Mouse (Mus musculus): ENCODE data around the gene Frmd5. TPM values are rescaled to one million over a fixed set of nuclear protein-coding genes. Genes with fewer than 3 reads are reported as not detected.

The Frmd5 gene
- total and polyA plus RNA-seq, 2 experiments from 2014 or later, result 125 to 231 TPM

GRCm38 (mm10) chr2:121587523-121588308 is 219.2 kb downstream of the Frmd5 start:
- TF ChIP-seq CTCF (IDR thresholded peaks at IDR 0.05; ENCODE audit: low read depth) (no peak), EP300 (IDR thresholded peaks at IDR 0.05; ENCODE audit: low read depth) (no peak)
- DNase-seq (ENCODE audit: low spot score) (no peak), ATAC-seq (ENCODE audit: insufficient read depth, low read depth) (no peak)
- WGBS, result 32% methylated on average over 12 of the region's 12 CpGs
- H3K4me1 ChIP-seq (ENCODE audit: control insufficient read depth, insufficient read depth), result peaks cover 25% of the 10 kb centered on the region
- H3K4me2 ChIP-seq (ENCODE audit: low read depth, low read length), result no peak overlapping the region
- peak overlapping the region; percentile 46; the same call in 1 of the 2 replicates for H3K27ac ChIP-seq (ENCODE audit: low read depth)
- no peaks in the 10 kb centered on the region for H3K27me3 ChIP-seq (ENCODE audit: control insufficient read depth, insufficient read depth, low read length)
- H3K9ac ChIP-seq (replicated peaks; ENCODE audit: low read depth, low read length), result no peak overlapping the region
- H3K36me3 ChIP-seq (replicated peaks; ENCODE audit: control insufficient read depth, insufficient read depth, low read length), result no peaks in the 10 kb centered on the region
- no peak overlapping the region for H3K4me3 ChIP-seq (ENCODE audit: low read depth, low read length)
- H3K9me3 ChIP-seq (replicated peaks; ENCODE audit: control insufficient read depth, low read length), result no peaks in the 10 kb centered on the region

- ATAC-seq (ENCODE audit: insufficient read depth, low read depth) (no peak), DNase-seq (ENCODE audit: low spot score) (no peak)
- Histone ChIP-seq H3K36me3 (replicated peaks; ENCODE audit: control insufficient read depth, insufficient read depth, low read length) (no peaks in the 10 kb centered on the region), H3K27ac (ENCODE audit: low read depth) (no peak overlapping the region), H3K4me2 (ENCODE audit: low read depth, low read length) (no peak overlapping the region), H3K4me1 (ENCODE audit: control insufficient read depth, insufficient read depth) (peaks cover 25% of the 10 kb centered on the region), H3K27me3 (ENCODE audit: control insufficient read depth, insufficient read depth, low read length) (no peaks in the 10 kb centered on the region), H3K4me3 (ENCODE audit: low read depth, low read length) (no peak overlapping the region), H3K9ac (replicated peaks; ENCODE audit: low read depth, low read length) (no peak overlapping the region), H3K9me3 (replicated peaks; ENCODE audit: control insufficient read depth, low read length) (no peaks in the 10 kb centered on the region)
- 56% methylated on average over 5 of the region's 5 CpGs for WGBS
- TF ChIP-seq EP300 (IDR thresholded peaks at IDR 0.05; ENCODE audit: low read depth) (no peak), CTCF (IDR thresholded peaks at IDR 0.05; ENCODE audit: low read depth) (no peak)
Observed at GRCm38 (mm10) chr2:121584705-121585104, 222.2 kb downstream of the Frmd5 start.

- no peak overlapping the region for H3K4me2 ChIP-seq (ENCODE audit: low read depth, low read length)
- ATAC-seq (ENCODE audit: insufficient read depth, low read depth) (peak; percentile 75), DNase-seq (ENCODE audit: low spot score) (peak; percentile 62)
- no peak overlapping the region for H3K4me3 ChIP-seq (ENCODE audit: low read depth, low read length)
- no peaks in the 10 kb centered on the region for H3K9me3 ChIP-seq (replicated peaks; ENCODE audit: control insufficient read depth, low read length)
- peak overlapping the region; percentile 40 for H3K27ac ChIP-seq (ENCODE audit: low read depth)
- H3K27me3 ChIP-seq (ENCODE audit: control insufficient read depth, insufficient read depth, low read length), result no peaks in the 10 kb centered on the region
- no peak for TF ChIP-seq EP300 (IDR thresholded peaks at IDR 0.05; ENCODE audit: low read depth)
- H3K36me3 ChIP-seq (replicated peaks; ENCODE audit: control insufficient read depth, insufficient read depth, low read length), result no peaks in the 10 kb centered on the region
- 31% methylated on average over 13 of the region's 13 CpGs for WGBS
- no peak overlapping the region for H3K9ac ChIP-seq (replicated peaks; ENCODE audit: low read depth, low read length)
- peaks cover 22% of the 10 kb centered on the region for H3K4me1 ChIP-seq (ENCODE audit: control insufficient read depth, insufficient read depth)
Observed at GRCm38 (mm10) chr2:121583468-121584116, 223.3 kb downstream of the Frmd5 start.

- Histone ChIP-seq H3K9me3 (replicated peaks; ENCODE audit: control insufficient read depth, low read length) (no peaks in the 10 kb centered on the region), H3K36me3 (replicated peaks; ENCODE audit: control insufficient read depth, insufficient read depth, low read length) (no peaks in the 10 kb centered on the region), H3K4me1 (ENCODE audit: control insufficient read depth, insufficient read depth) (peaks cover 15% of the 10 kb centered on the region), H3K9ac (replicated peaks; ENCODE audit: low read depth, low read length) (no peak overlapping the region), H3K27ac (ENCODE audit: low read depth) (no peak overlapping the region), H3K4me2 (ENCODE audit: low read depth, low read length) (no peak overlapping the region), H3K27me3 (ENCODE audit: control insufficient read depth, insufficient read depth, low read length) (no peaks in the 10 kb centered on the region), H3K4me3 (ENCODE audit: low read depth, low read length) (no peak overlapping the region)
- DNase-seq (ENCODE audit: low spot score) (no peak), ATAC-seq (ENCODE audit: insufficient read depth, low read depth) (no peak)
- WGBS, result 79% methylated on average over 13 of the region's 13 CpGs
- TF ChIP-seq EP300 (IDR thresholded peaks at IDR 0.05; ENCODE audit: low read depth) (no peak), CTCF (IDR thresholded peaks at IDR 0.05; ENCODE audit: low read depth) (no peak)
Observed at GRCm38 (mm10) chr2:121582809-121583376, 224.0 kb downstream of the Frmd5 start.

DNA sequence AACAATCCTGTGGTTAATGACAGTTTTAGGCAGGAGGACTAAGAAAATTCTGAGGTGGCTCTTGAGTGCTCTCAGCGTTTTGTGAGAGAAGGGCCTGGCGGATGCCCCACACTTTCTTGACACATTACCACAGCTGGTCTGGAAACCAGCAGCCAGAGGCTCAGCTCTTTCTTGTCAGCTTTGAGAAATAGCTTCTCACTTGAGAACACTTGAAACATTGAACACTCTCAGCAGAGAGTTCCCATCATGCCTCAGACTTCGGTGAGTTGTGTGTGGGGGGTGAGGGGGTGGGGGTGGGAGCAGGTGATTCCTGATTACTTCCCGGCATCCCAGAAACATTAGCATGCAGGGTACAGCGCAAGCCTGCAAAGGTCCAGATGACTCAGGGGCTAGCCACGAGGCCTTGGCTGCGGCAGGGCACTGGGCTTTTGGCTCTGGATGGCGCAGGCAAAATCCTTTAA is 231.1 kb downstream of the Frmd5 start:
- Histone ChIP-seq H3K9me3 (replicated peaks; ENCODE audit: control insufficient read depth, low read length) (no peaks in the 10 kb centered on the region), H3K4me2 (ENCODE audit: low read depth, low read length) (no peak overlapping the region), H3K9ac (replicated peaks; ENCODE audit: low read depth, low read length) (no peak overlapping the region), H3K4me3 (ENCODE audit: low read depth, low read length) (no peak overlapping the region), H3K27ac (ENCODE audit: low read depth) (no peak overlapping the region), H3K36me3 (replicated peaks; ENCODE audit: control insufficient read depth, insufficient read depth, low read length) (no peaks in the 10 kb centered on the region), H3K27me3 (ENCODE audit: control insufficient read depth, insufficient read depth, low read length) (no peaks in the 10 kb centered on the region), H3K4me1 (ENCODE audit: control insufficient read depth, insufficient read depth) (peaks cover 10% of the 10 kb centered on the region; the same call in 1 of the 2 replicates)
- TF ChIP-seq CTCF (IDR thresholded peaks at IDR 0.05; ENCODE audit: low read depth) (no peak), EP300 (IDR thresholded peaks at IDR 0.05; ENCODE audit: low read depth) (no peak)
- WGBS, result 47% methylated on average over 8 of the region's 8 CpGs
- no peak for ATAC-seq (ENCODE audit: insufficient read depth, low read depth)
- DNase-seq (ENCODE audit: low spot score), result no peak
